Mouse (Mus musculus) myocyte (in vitro differentiated cells): ENCODE results near the gene Cacna2d3. TPM values are rescaled to one million over a fixed set of nuclear protein-coding genes. Genes with fewer than 3 reads are reported as not detected.

Source experiments
- H3K27me3 ChIP-seq: one replicate; pipeline ENCODE4 v1.6.1; 2011; ENCODE audit not compliant: control insufficient read depth, insufficient read depth, insufficient read length
- H3K36me3 ChIP-seq: one replicate; pipeline ENCODE4 v1.6.1; 2011; ENCODE audit not compliant: control insufficient read depth, insufficient read depth
- H3K4me2 ChIP-seq: one replicate; pipeline ENCODE4 v1.6.1; 2011; ENCODE audit warnings: low read depth, control low read depth
- H3K4me3 ChIP-seq: one replicate; pipeline ENCODE4 v1.5.1; 2011; ENCODE audit warnings: mild to moderate bottlenecking, control low read depth, moderate library complexity
- H3K79me2 ChIP-seq: one replicate; pipeline ENCODE4 v1.6.1; 2011; ENCODE audit not compliant: control insufficient read depth, insufficient read depth
- H3ac ChIP-seq: one replicate; pipeline ENCODE4 v1.6.1; 2011; ENCODE audit not compliant: control insufficient read depth, insufficient read length
- CEBPB ChIP-seq: IDR thresholded peaks from 2 replicates; pipeline ENCODE4 v1.6.1; 2011; ENCODE audit warnings: mild to moderate bottlenecking, moderate library complexity; ENCODE audit not compliant: poor library complexity, insufficient read depth, severe bottlenecking
- E2F4 ChIP-seq: IDR thresholded peaks from one replicate; pipeline ENCODE4 v1.6.1; 2011; ENCODE audit warnings: mild to moderate bottlenecking, control low read depth, moderate library complexity; ENCODE audit not compliant: insufficient read depth
- MAX ChIP-seq: IDR thresholded peaks from one replicate; pipeline ENCODE4 v1.6.1; 2011; ENCODE audit warnings: low read depth, mild to moderate bottlenecking, control low read depth
- MYOD1 ChIP-seq, 3 experiments: IDR thresholded peaks; one replicate each; pipeline ENCODE4 v1.6.1; 2011; ENCODE audit warnings: control low read depth in 2 of 3, low read depth in 2 of 3, mild to moderate bottlenecking in 2 of 3, moderate library complexity in 1 of 3; ENCODE audit not compliant: insufficient read length in 2 of 3, control insufficient read depth in 1 of 3
- MYOG ChIP-seq, 3 experiments: IDR thresholded peaks; one replicate each; pipeline ENCODE4 v1.6.1; 2011; ENCODE audit warnings: control low read depth in 2 of 3, low read depth in 2 of 3, mild to moderate bottlenecking in 2 of 3; ENCODE audit not compliant: insufficient read length in 2 of 3, control insufficient read depth in 1 of 3, insufficient read depth in 1 of 3
- POLR2A ChIP-seq: IDR thresholded peaks from one replicate; pipeline ENCODE4 v1.6.1; 2011; ENCODE audit warnings: low read depth, mild to moderate bottlenecking, control low read depth, moderate library complexity; ENCODE audit not compliant: insufficient read length
- POLR2AphosphoS2 ChIP-seq: IDR thresholded peaks from one replicate; pipeline ENCODE4 v1.6.1; 2011; ENCODE audit warnings: low read depth, control low read depth; ENCODE audit not compliant: insufficient read length
- REST ChIP-seq: IDR thresholded peaks from one replicate; pipeline ENCODE4 v1.6.1; 2011; ENCODE audit warnings: mild to moderate bottlenecking, control low read depth, moderate library complexity; ENCODE audit not compliant: insufficient read depth, insufficient read length
- SRF ChIP-seq: IDR thresholded peaks from one replicate; pipeline ENCODE4 v1.6.1; 2011; ENCODE audit warnings: low read depth; ENCODE audit not compliant: control insufficient read depth, insufficient read length
- TCF12 ChIP-seq: IDR thresholded peaks from one replicate; pipeline ENCODE4 v1.6.1; 2011; ENCODE audit warnings: mild to moderate bottlenecking, control low read depth; ENCODE audit not compliant: poor library complexity, insufficient read depth, severe bottlenecking
- TCF3 ChIP-seq: IDR thresholded peaks from one replicate; pipeline ENCODE4 v1.6.1; 2011; ENCODE audit warnings: low read depth, control low read depth; ENCODE audit not compliant: insufficient read length
- USF1 ChIP-seq: IDR thresholded peaks from one replicate; pipeline ENCODE4 v1.6.1; 2011; ENCODE audit warnings: low read depth, mild to moderate bottlenecking, control low read depth, moderate library complexity
- polyA plus RNA-seq: library from polyadenylated mRNA; unstranded; fragments of >200 nt; fragmentation: generic; extraction: Trizol; gene quantifications from one replicate; pipeline ENCODE4 v1.2.1, GENCODE M21; 2012; ENCODE audit warnings: missing spikeins

Gene Cacna2d3
- polyA plus RNA-seq, 1 experiment, result 0.10 TPM

- Histone ChIP-seq H3K36me3 (no peaks in the 10 kb centered on the region), H3K79me2 (no peaks in the 10 kb centered on the region)
- no peak for TF ChIP-seq REST
- no peak for TF ChIP-seq TCF3
- TF ChIP-seq POLR2A, result no peak
- no peak for TF ChIP-seq POLR2AphosphoS2
- no peak for TF ChIP-seq MYOD1 (IDR thresholded peaks at IDR 0.05; ENCODE audit: control insufficient read depth in 1 of 3, insufficient read length in 2 of 3, low read depth in 2 of 3)
- TF ChIP-seq MAX, result no peak
- TF ChIP-seq SRF, result no peak
- TF ChIP-seq TCF12, result no peak
Measured at GRCm38 (mm10) chr14:29366911-29367310, 354.8 kb downstream of the Cacna2d3 start.

GRCm38 (mm10) chr14:29362448-29362847 is 359.2 kb downstream of the Cacna2d3 start:
- Histone ChIP-seq H3ac (no peak overlapping the region), H3K27me3 (no peaks in the 10 kb centered on the region), H3K4me3 (no peak overlapping the region), H3K79me2 (no peaks in the 10 kb centered on the region), H3K36me3 (no peaks in the 10 kb centered on the region), H3K4me2 (no peak overlapping the region)
- TF ChIP-seq MYOG (IDR thresholded peaks at IDR 0.05; ENCODE audit: control insufficient read depth in 1 of 3, insufficient read depth in 1 of 3, insufficient read length in 2 of 3, low read depth in 2 of 3) (no peak), MAX (no peak), POLR2A (no peak), CEBPB (no peak), MYOD1 (IDR thresholded peaks at IDR 0.05; ENCODE audit: control insufficient read depth in 1 of 3, insufficient read length in 2 of 3, low read depth in 2 of 3) (no peak), REST (no peak), TCF3 (no peak), SRF (no peak), TCF12 (no peak), POLR2AphosphoS2 (no peak), USF1 (no peak), E2F4 (no peak)

More at GRCm38 (mm10) chr14:29366911-29367310, 354.8 kb downstream of the Cacna2d3 start:
- Histone ChIP-seq H3K4me2 (no peak overlapping the region), H3ac (no peak overlapping the region), H3K27me3 (no peaks in the 10 kb centered on the region), H3K4me3 (no peak overlapping the region)

GRCm38 (mm10) chr14:29350627-29351026 is 371.0 kb downstream of the Cacna2d3 start:
- Histone ChIP-seq H3K79me2 (no peaks in the 10 kb centered on the region), H3K27me3 (no peaks in the 10 kb centered on the region), H3K4me3 (no peak overlapping the region), H3K4me2 (no peak overlapping the region), H3K36me3 (no peaks in the 10 kb centered on the region), H3ac (no peak overlapping the region)
- TF ChIP-seq SRF (no peak), MAX (no peak), MYOG (IDR thresholded peaks at IDR 0.05; ENCODE audit: control insufficient read depth in 1 of 3, insufficient read depth in 1 of 3, insufficient read length in 2 of 3, low read depth in 2 of 3) (no peak), USF1 (no peak), REST (no peak), TCF3 (no peak), E2F4 (no peak)

GRCm38 (mm10) chr14:29341581-29341980 is 380.1 kb downstream of the Cacna2d3 start:
- no peaks in the 10 kb centered on the region for H3K27me3 ChIP-seq
- no peaks in the 10 kb centered on the region for H3K79me2 ChIP-seq
- no peak overlapping the region for H3K4me2 ChIP-seq
- no peak overlapping the region for H3K4me3 ChIP-seq
- H3K36me3 ChIP-seq, result no peaks in the 10 kb centered on the region
- H3ac ChIP-seq, result no peak overlapping the region
- TF ChIP-seq TCF3, result no peak
- TF ChIP-seq MAX, result no peak
- TF ChIP-seq POLR2AphosphoS2, result no peak
- TF ChIP-seq SRF, result no peak
- TF ChIP-seq E2F4, result no peak
- TF ChIP-seq REST, result no peak
- TF ChIP-seq CEBPB, result no peak
- no peak for TF ChIP-seq MYOD1 (IDR thresholded peaks at IDR 0.05; ENCODE audit: control insufficient read depth in 1 of 3, insufficient read length in 2 of 3, low read depth in 2 of 3)
- no peak for TF ChIP-seq TCF12

GRCm38 (mm10) chr14:29340728-29341127 is 380.9 kb downstream of the Cacna2d3 start:
- Histone ChIP-seq H3K79me2 (no peaks in the 10 kb centered on the region), H3K36me3 (no peaks in the 10 kb centered on the region), H3K27me3 (no peaks in the 10 kb centered on the region), H3K4me2 (no peak overlapping the region), H3K4me3 (no peak overlapping the region), H3ac (no peak overlapping the region)
- TF ChIP-seq TCF12, result no peak
- no peak for TF ChIP-seq MYOD1 (IDR thresholded peaks at IDR 0.05; ENCODE audit: control insufficient read depth in 1 of 3, insufficient read length in 2 of 3, low read depth in 2 of 3)
- TF ChIP-seq CEBPB, result no peak
- TF ChIP-seq MAX, result no peak
- TF ChIP-seq SRF, result no peak
- no peak for TF ChIP-seq E2F4
- TF ChIP-seq POLR2A, result no peak
- TF ChIP-seq TCF3, result no peak
- no peak for TF ChIP-seq POLR2AphosphoS2
- no peak for TF ChIP-seq USF1
- no peak for TF ChIP-seq REST
